Mouse (Mus musculus): ENCODE results near the gene Napsa.

Gene Napsa

DNA sequence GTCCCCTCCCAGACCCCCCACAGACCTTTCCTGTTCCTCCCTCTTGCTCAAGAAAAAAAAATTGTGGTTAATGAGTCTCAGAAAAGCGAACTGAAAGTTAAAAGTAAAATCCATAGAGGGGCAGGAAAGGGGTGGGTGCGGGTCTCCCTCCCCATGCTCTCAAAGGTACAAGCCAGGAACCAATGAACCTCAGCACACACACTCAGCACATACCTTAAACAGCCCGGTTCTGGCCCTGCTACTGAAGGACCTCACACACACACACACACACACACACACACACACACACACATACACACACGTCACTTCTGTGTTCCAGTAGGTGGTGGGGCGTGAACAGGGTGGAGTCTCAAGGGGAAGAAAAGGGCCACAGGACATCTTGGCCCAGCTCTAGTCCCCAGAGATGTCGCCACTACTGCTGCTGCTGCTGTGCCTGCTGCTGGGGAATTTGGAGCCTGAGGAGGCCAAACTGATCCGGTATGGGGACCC, at the start of gene Napsa:
Gene Napsa, plus strand, starts transcription at position 168 of the 489 bp plus-strand sequence.
- DNase-seq = no peak

DNA sequence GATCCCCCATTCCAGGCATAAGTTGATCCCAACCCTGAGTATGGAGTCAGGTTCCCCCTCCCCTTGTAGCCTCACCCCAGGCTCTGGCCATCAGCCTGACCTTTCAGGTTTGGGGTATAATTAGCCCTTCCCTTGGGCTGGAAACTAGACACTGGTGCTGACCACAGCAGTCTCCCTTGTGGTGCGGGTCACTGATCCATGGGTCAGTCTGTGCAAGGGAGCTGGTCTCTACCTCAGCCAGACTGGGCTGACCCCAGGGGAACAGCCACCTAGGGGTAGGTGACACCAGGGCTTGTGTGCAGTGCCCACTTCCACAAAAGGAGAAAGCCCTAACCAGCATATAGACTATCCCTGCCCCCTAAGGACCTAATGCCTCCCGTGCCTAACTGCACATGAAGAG, 49.1 kb upstream of the Napsa start:
- DNase-seq = no peak

DNA sequence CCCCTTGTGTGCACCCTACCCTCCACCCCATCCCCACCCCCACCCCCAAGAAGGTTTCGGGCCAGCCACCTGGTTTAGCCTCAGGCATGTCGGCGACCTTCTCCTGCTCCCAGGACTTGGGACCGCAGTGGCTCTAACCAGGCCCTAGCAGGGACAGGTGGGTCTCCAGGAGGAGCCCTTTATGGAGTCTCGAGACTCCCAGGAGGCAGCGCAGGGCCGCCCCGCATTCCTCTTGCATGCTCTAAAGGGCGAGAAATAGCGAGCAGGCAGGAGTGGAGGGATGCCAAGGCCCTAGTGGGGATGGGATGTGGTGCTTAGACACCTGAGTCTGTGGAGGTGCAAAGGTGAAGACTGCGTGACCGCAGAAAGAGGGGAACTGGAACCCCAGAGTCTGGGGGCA, 47.7 kb upstream of the Napsa start, which contains the start of gene Mybpc2:
Gene Mybpc2, minus strand, starts transcription at position 155 of the 400 bp plus-strand sequence.
- no peak for DNase-seq

DNA sequence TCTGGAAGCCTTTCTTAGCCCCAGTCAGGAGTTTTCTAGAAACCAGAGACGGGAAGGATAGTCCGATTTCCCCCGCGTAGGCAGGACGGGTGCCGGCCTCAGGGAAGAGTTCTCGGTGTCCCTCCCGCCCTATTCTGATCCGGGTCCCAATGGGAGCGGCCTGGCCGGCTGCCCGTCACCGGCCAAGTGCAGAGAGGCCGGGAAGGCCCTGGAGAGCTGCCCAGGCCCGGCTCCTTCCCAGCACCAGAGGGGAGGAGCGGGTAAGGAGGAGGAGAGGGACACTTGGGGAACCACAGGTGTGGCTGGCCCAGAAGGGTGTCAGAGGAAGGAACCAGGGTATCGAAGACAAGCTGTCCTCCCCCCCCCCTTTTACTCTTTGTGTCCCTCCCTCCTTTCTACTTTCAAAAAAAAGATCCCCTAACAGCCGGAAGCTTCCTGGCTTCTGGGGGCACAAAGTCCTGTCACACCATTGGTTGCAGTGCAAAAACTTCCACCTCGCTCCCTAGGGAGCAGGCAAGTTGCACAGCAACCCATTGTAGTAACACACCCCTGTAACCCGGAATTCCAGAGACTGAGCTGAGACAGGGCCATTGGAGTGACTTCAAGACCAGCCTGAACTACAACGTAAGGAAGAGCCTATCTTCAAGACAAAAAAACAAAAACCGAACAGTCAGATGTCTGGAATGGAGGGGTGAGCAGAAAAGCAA, 46.9 kb upstream of the Napsa start:
- peak; percentile 66 to 77 for DNase-seq

DNA sequence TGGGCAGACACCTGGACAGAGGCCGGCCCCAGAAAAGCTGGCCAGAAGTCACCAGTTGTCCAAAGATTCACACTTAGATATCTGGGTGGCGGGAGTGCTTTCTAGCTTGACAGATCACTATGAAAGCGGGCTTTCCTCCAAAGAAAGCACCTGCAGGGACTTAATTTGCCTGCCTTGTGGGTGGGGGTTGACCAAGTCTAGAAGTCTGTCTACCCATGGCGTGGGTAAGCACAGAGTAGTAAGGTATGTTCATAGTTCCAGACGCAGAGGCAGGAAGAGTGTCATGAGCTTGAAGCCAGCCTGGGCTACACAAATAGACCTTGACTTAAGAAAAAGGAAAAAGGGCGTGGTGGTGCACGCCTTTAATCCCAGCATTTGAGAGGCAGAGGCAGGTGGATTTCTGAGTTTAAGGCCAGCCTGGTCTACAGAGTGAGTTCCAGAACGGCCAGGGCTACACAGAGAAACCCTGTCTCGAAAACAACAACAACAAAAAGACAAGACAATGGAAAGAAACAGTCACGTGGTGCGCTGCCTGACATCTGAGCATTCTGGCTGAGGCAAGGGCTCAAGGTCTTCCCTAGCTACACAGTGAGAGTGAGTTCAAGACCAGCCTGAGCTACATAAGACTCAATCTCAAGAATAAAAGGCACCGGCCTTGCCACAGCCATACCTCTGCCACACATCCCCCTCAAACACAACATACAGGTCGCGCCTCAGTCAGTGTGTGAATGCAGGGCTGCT, 45.6 kb upstream of the Napsa start:
- DNase-seq = no peak

DNA sequence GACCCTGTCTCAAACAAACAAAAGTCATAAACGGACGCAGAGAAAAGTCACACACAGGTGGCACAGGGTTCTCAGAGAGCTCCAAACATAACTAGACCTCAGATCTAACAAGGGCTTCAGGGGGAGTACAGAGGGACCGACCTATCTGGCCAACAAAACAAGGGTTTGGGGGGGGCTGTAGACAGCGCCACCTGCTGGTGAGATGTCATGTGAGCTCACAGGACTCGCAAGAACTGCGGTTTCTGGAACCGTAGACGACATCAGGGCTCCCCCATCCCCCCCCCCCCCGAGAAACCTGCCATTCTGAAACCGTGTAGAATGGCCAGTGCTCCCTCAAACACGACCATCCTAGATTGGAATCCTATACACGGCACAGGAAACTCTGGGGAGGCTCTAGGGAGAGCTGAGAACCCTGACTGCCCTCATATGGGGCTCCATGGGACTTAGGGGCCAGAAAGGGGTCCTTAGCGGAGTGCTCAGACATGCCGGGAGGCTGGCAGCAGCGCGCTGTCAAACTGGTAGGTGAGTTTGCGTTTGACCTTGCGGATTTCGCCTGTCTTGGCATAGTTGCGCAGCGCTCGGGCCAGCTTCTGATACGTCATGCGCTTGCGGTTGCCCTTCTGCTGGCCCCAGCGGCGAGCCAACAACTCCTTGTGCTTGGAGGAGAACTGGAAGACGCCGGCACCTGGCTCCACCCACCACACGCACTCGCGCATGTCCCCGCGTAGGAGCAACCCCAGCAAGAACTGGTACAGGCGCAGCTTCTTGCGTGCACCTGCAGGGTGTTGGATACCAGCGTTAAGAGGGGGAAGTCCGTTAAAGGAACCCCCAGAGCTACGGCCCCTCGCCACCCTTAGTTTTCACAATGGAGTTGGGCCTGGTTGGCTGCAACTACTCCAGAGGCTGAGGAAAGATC, 44.4 kb upstream of the Napsa start:
- DNase-seq = peak; percentile 77 to 81

DNA sequence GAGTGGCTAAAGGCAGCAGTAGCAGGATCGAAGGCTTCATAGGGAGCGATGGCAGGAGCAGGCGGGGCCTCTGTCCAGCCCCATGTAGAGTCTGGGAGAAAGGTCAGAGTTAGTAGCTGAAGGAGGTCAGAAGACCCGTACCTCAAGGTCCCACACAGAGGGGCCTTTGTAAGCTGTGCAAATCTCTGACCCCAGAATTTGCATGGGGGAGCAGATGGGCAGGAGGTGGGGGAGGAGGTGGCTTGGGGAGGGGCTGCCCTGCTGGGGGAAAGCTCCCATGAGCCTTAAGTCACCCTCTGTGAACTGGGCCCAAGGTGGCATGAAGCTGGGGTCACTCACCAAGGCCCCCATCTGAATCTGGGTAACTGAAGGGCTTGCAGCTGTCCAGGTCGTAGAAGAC, 42.7 kb upstream of the Napsa start:
- DNase-seq = no peak

DNA sequence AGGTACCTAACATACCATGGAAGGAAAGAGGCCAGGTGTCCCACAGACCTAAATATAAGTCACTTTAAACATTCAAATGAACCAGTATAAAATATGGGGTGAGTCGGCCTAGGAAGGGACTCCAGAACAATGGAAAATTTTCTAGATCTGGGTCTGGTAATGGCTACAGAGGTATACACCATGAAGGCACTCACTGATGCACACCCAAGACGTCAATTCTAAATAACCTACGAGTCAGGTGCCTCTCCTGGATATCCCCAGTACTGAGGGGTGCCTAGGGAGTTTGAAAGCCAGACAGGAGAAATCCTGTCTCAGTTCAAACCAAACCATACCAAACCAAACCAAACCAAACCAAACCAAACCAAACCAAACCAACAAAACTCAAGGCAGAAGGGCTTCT, 41.7 kb upstream of the Napsa start:
- DNase-seq = no peak

DNA sequence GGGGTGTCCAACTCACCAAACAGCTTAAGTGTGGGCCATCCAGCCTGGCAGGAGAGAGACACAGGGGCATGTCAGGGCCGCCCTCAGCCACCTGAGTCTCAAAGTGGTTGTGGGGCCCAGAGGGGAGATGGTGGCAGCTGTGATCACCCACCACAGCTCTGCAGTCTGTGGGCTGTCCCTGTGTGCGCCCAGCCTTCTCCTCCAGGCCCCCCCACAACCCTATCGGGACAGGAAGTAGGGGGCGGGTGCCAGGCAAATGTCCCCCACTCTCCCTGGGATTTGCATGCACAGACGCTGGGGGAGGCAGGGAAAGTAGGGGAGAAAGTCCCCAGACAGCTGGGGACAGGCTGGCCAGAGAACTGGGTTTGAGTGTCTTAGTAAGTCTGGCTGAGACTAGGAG, 41.0 kb upstream of the Napsa start:
- DNase-seq = no peak

DNA sequence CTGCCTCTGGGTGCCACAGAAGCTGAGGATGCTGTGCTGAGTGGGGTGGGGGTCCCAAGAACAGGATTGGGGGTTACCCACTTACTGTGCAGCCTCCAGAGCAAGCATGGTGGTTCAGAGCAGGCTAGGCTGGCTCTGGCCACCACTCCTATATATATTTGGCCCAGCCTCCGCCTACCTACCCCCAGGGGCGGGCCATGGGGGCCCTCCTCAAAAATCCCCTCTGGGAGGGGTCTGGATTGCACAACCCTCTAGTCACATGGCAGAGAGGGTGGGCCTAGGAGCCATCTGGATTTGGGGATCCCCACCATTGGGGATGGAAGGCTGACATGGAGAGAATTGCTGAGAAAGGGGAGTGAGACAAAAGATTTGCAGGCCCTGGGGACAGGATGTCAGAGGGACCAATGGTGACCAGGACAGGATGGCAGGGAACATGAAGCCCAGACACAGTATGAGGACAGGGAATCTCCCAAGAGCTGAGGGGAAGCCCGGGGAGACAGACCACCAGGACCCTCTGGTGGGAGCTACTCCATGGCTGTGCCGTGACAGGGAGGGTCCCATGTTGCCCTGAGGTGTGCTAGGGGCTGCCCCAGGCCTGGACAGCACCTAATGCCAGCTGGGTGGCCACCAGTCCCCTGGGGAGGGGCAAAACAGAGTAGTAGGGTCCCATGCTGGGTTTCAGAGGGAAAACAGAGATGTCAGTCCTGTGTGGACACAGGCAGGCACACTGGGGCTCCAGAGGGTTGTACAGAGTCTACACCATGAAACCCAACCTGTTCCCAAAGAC, 40.0 kb upstream of the Napsa start, which contains the start of gene Spib:
Gene Spib, minus strand, starts transcription at position 126 of the 787 bp plus-strand sequence.
- DNase-seq = no peak

DNA sequence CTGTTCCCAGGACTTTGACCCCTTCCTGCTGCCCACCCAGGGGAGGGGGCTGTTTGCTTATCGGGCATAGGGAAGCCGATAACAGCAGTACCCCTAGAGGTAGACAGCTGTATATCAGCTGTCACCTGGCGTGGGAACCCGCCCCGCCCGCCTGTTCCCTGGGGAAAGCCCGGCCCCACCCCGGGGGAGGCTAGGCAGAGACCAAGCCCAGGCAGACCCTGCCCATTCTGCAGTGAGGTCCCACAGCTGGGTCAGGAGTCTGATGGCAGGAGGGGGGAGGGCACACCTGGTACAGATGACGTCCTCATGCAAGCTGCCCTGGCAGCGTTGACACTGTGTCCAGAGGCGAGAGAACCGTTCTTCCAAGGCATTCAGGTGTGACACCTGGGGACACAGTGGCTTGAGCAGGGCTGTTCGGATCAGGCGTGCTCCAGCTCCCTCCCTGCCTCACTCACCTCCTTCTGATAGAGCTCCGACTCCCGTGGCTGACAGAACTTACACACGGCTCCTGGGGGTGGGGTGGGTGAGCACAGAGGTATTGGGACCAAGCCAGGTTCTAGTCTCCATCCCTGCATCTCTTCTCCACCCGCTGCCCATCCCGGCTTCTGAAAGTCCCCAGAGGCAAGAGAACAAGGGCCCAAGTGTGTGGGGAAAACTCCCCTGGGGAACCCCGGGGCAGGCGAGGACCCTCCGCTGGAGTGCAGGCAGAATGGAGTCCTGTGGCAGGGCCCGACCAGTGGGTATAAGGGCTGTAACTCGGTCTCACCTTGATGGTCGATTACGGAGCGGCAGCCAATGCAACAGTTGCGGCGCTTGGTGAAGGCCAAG, 39.0 kb upstream of the Napsa start:
- no peak for DNase-seq

DNA sequence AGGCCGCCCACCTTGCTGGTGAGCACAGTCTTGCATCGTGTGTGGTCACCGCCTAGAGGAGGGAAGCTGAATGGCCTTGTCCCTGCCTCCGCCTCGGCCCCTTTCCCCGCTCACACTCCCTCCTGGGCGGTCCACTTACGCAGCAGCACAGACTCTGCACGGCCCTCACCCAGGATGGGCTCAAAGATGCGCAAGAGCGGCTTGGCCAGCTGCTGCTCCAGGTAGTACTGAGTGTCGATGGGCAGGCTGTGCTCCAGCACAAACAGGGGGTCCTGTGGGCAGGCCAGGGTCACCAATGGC, 38.5 kb upstream of the Napsa start:
- no peak for DNase-seq

DNA sequence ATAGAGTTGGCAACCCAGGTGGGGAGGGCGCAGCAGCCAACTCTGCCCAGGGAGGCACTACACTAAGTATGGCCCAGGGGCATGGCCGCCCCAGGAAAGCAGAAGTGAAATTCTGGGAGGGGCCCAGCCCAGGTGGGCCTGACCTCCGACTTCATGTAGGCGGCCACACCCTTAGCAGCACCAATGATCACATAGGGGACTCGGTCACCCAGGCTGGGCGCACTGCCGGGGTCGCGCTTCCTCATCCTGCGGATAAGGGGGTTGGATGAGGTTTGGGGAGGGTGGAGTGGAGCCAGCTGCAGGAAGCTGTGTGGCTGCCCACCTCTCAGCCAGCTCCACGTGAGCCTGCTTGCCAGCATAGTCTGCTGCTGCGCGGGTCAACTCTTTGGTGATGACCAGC, 37.9 kb upstream of the Napsa start:
- DNase-seq = no peak

DNA sequence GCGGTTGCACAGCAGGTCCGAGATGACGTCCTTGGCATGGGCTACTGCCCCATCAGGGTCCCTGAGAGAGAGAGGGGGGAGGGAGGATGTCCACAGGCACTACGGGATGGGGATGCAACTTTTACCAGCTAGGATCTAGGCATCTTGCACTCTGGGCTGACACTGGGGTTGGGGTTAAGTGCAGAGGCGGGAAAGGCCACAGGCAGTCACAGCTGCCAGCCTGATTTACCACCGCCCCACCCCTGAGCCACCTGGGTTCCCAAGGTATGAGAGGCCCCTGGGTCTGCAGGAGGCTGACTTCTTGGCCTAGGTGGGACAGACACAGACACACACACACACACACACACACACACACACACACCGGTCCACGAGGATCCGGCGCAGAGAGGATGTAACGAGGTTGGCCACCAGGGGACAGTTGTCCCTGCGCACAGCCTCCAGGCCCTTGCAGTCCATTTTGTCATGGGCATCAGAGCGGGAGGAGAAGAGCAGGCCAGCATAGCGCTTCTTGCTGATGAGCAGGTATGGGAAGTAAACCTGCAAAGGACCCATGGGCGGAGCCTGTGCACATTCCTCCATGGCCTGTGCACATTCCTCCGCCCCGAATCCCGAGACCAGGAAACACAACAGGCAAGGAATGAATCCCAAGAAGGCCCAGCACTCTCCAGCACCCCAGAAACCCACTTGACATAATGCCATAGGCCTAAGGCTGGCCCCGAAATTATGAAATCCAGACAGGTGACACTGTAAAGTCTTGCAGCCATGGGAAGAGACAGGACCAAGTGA, 37.3 kb upstream of the Napsa start:
- no peak for DNase-seq

DNA sequence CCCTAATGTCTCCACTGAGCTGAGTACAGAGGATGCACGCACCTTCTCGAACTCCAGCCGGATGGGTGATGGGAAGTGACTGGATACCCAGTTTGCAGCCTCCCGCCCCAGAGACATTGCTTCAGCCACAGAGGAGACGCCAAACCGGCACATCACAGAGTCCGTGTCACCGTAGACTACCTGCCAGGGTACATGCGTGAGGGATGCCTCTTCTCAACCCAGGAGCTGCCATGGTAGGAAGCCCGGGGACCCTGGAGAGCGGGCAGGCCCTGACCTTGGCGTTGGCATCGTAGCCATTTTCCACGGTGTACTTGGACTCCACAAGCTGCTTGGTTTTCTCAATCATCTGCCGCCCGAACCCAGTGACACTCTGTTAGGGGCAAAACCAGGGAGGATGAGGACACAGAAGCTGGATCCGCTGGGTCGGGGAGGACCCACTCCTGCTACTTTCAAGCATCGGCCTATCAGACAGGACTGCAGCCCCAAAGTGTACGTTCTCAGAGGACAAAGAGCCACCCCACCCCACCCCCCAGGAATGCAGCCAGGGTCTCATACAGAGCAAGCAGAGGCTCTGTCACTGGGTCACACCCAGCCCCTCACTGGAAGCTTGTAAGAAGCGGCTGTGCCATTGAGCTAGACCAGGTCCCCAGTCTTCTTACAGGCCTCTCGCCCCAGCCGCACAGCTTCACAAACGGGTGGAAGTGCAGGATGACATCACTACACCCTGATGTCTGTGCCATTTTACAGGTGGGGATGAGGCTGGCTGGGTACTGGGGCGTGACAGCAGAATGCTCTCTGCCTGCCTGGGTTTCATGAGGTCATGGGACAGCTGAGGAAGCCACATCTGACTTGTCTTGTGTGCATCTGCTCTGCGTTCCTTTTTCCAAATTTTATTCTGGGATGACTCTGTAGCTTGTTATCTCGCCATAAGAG, 36.3 kb upstream of the Napsa start:
- no peak for DNase-seq

DNA sequence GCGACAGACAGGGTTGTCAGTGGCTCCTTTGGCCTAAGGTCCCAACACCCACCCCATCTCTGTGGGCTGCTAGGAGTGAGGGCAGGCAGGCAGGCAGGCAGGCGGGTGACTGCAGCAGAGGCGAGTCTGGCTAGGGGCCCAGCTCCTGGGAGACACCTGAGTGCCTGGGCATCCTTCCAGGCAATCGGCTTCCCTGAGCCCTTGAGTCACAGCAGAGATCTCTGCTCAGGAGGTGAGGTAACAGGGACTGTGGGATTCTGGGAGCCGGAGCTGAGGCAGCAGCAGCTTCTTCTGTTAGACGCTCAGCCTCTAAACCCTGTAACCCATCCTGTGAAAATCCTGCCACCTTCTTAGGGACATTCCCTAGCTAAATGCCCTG, 35.6 kb upstream of the Napsa start:
- DNase-seq = peak; percentile 79 to 88

DNA sequence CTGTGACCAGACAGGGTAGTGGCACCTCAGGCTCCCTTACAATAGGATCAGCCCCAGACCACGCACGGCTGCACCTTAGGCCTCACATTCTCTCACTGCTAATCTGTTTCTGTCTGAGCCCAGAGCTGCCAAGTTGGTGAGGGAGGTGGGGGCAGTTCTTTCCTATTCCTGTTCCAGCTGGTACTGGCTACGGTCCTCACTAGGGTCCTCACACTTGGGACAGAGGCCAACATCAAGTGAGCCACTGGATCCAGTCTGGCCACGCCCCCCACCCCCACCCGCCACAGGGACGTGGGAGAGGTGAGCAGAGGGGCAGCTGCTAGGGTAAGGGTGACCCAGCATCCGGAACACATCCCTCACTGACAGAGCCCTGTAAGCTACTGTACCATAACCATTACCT, 35.2 kb upstream of the Napsa start:
- DNase-seq = no peak

DNA sequence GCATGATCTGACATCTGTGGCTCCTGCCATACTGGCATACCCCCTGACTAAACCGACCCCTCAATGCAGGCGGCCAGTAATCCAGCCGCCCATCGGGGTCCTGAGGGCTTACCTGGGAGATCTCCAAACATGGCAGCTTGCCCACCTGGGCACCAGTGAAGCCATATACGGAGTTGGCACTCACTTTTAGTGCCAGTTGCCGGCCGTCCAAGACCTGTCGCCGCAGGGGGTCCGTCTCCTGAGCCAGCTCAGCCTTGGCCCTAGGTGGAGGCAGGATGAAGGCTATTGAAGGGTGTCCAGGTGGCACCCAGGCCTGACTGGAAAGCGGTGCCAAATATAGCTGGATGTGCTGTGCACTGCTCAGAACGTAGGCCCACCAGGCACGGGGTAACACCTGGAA, 34.7 kb upstream of the Napsa start:
- peak; percentile 73 to 78 for DNase-seq

Measured in cerebellum, postnatal 36 days (tissue).